Mouse (Mus musculus): ENCODE data around the gene Olfr1474. TPM values are rescaled to one million over a fixed set of nuclear protein-coding genes. Genes with fewer than 3 reads are reported as not detected.
"Not testable (repeated sequence)": the region's sequence is repeated elsewhere in the genome, so short reads cannot be mapped to it uniquely, and the experiment has no call there.

The Olfr1474 gene
- total RNA-seq (2021): not detected in 2 replicates
- long read RNA-seq, experiment 1: 0 reads
- long read RNA-seq, experiment 2: 0 reads

- not testable (repeated sequence) for DNase-seq
Observed at GRCm38 (mm10) chr19:13469265-13469664, at the start of gene Olfr1474. Olfr1474 (plus strand) TSS chr19:13469565.

DNA sequence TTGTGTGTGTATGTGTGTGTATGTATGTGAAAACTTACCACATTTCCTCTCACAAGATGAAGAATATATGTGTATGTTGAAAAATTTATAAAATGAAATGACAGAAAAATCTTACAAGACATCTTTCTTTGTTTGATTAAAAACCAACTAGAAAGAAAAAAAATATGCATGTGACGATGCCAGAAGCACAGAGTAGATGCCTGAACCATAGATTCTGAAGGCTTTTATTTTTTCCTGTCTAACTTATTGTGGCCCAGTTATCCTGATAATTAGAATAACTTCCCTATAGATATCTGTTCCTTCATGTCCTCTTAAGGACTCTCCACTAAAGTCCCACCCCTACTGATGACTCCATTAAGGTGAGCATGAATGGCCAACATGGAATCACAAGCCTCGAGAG is 26.3 kb upstream of the Olfr1474 start, which contains the start of gene Olfr1471:
Gene Olfr1471, plus strand, starts transcription at position 301 of the 400 bp plus-strand sequence.
- not testable (repeated sequence) for DNase-seq

DNA sequence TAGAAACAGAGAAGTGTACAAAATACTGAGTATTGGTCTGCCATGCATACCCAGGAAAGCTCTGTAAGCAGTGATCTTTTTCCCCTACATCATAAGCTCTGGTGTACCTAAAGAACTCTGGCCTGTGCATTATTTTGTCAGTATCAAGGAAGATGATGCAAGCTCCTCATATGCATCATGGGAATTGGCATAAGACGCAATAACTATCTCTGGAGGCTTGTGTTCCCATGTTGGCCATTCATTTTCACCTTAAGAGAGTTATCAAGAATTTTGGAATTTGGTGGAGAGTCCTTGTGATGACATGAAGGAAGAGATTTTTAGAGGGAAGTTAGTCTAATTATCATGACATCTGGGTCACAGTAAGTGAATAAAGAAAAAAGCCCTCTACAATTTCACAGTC is 13.4 kb upstream of the Olfr1474 start, which contains the start of gene Olfr1472:
Gene Olfr1472, minus strand, starts transcription at position 101 of the 400 bp plus-strand sequence.
- DNase-seq: no peak

DNA sequence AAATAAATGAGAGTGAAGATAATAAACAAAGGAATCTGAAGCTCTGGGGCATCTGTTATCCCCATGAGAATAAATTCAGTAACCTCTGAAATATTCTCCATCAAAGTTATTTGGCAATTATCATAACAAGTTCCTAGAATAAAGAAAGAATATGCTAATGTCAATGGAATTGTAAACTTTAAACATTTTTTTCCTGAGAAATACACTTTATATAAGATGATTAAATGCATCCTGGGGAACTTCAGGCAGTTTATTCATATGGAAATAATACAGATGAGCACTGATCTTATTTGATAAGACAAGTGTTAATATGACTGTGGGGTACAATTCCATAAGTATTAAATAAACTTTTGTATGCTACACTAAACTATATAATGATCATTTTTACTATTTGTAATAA is 10.7 kb downstream of the Olfr1474 start, which contains the start of gene Olfr1475:
Gene Olfr1475, minus strand, starts transcription at position 101 of the 400 bp plus-strand sequence.
- no peak for DNase-seq

GRCm38 (mm10) chr19:13500246-13500645 is 30.9 kb downstream of the Olfr1474 start, which contains the start of gene Olfr1477:
Olfr1477 (plus strand) TSS chr19:13500546.
- DNase-seq: no peak

Other genes starting within 250 kb of the Olfr1474 start
- not detected in 2 replicates for gene Olfr1463, start 238.2 kb upstream of the Olfr1474 start, total RNA-seq (2021)
- not detected in 2 replicates for gene Olfr1465, start 154.0 kb upstream of the Olfr1474 start, total RNA-seq (2021)
- not detected in 2 replicates for gene Olfr1466, start 130.7 kb upstream of the Olfr1474 start, total RNA-seq (2021)
- not detected in 2 replicates for gene Olfr1467, start 107.3 kb upstream of the Olfr1474 start, total RNA-seq (2021)
- not detected in 2 replicates for gene Olfr1469, start 61.7 kb upstream of the Olfr1474 start, total RNA-seq (2021)
- not detected in 2 replicates for gene Olfr1471, start 26.2 kb upstream of the Olfr1474 start, total RNA-seq (2021)
- gene Olfr1472, start 13.5 kb upstream of the Olfr1474 start, total RNA-seq (2021): not detected in 2 replicates
- gene Olfr1475, start 10.6 kb downstream of the Olfr1474 start, total RNA-seq (2021): not detected in 2 replicates
- gene Olfr1477, start 31.0 kb downstream of the Olfr1474 start, total RNA-seq (2021): not detected in 2 replicates
- not detected in 2 replicates for gene Olfr1480, start 58.3 kb downstream of the Olfr1474 start, total RNA-seq (2021)
- not detected in 2 replicates for gene Olfr1484, start 113.9 kb downstream of the Olfr1474 start, total RNA-seq (2021)
- not detected in 2 replicates for gene Olfr1487, start 147.8 kb downstream of the Olfr1474 start, total RNA-seq (2021)
- not detected in 2 replicates for gene Olfr1489, start 162.1 kb downstream of the Olfr1474 start, total RNA-seq (2021)
- not detected in 2 replicates for gene Olfr1490, start 181.5 kb downstream of the Olfr1474 start, total RNA-seq (2021)
- gene Olfr1491, start 227.7 kb downstream of the Olfr1474 start, total RNA-seq (2021): not detected in 2 replicates